Mouse (Mus musculus) heart, postnatal 0 days (tissue): Measurements from ENCODE around the gene Cnn3. TPM values are rescaled to one million over a fixed set of nuclear protein-coding genes. Genes with fewer than 3 reads are reported as not detected.
A peak's percentile ranks its signal among the peaks of the same experiment; 100 is the strongest.

Experiments
- ATAC-seq: fragments of 200-750 bp; cut with Nextera tagmentation; 2 replicates; pipeline ENCODE4 v1.8.0; 2017; ENCODE audit warnings: low read depth, moderate number of reproducible peaks, moderate library complexity; ENCODE audit not compliant: insufficient read depth
- DNase-seq: peaks from one replicate; pipeline ENCODE4 v3.0.0-alpha.2; 2016; ENCODE audit warnings: low spot score
- H3K27ac ChIP-seq: fragments of 300-500 bp; sonication (generic); 2 replicates; pipeline ENCODE4 v1.5.1; 2014; ENCODE audit warnings: low read depth, mild to moderate bottlenecking
- H3K27me3 ChIP-seq: fragments of 300-500 bp; sonication (generic); 2 replicates; pipeline ENCODE4 v1.6.1; 2014; ENCODE audit warnings: low read length, mixed read lengths; ENCODE audit not compliant: control insufficient read depth, insufficient read depth
- H3K36me3 ChIP-seq: fragments of 300-500 bp; sonication (generic); replicated peaks from 2 replicates; pipeline ENCODE4 v1.6.1; 2014; ENCODE audit warnings: low read length, mixed read lengths; ENCODE audit not compliant: control insufficient read depth, insufficient read depth
- H3K4me1 ChIP-seq: fragments of 300-500 bp; sonication (generic); 2 replicates; pipeline ENCODE4 v1.6.1; 2014; ENCODE audit warnings: antibody characterized with exemption; ENCODE audit not compliant: control insufficient read depth, insufficient read depth
- H3K4me2 ChIP-seq: fragments of 300-500 bp; sonication (generic); 2 replicates; pipeline ENCODE4 v1.6.1; 2014; ENCODE audit warnings: low read depth, mild to moderate bottlenecking, low read length, moderate library complexity
- H3K4me3 ChIP-seq: fragments of 300-500 bp; sonication (generic); 2 replicates; pipeline ENCODE4 v1.5.1; 2014; ENCODE audit warnings: low read depth, low read length
- H3K9ac ChIP-seq: fragments of 300-500 bp; sonication (generic); replicated peaks from 2 replicates; pipeline ENCODE4 v1.6.1; 2014; ENCODE audit warnings: low read depth, low read length, mixed read lengths
- H3K9me3 ChIP-seq: fragments of 300-500 bp; sonication (generic); replicated peaks from 2 replicates; pipeline ENCODE4 v1.6.1; 2016; ENCODE audit warnings: low read length; ENCODE audit not compliant: control insufficient read depth
- CTCF ChIP-seq: IDR thresholded peaks from 2 replicates; pipeline ENCODE4 v1.5.1; 2016; ENCODE audit warnings: antibody characterized with exemption, control low read depth, low read depth
- EP300 ChIP-seq: IDR thresholded peaks from 2 replicates; pipeline ENCODE4 v1.6.1; 2016; ENCODE audit warnings: antibody characterized with exemption, low read depth
- WGBS: fragments of 180-500 bp; shearing (Covaris S2); extraction: QIAGEN DNeasy Blood & Tissue Kit; methylation state at CpG from one replicate; pipeline ENCODE4 v1.1.7; 2014; 5-methylcytosine and 5-hydroxymethylcytosine counted together
- polyA plus RNA-seq: library from polyadenylated mRNA; unstranded; fragments of >200 nt; fragmentation: Nextera tagmentation; extraction: Ambion mirVana; gene quantifications from 2 replicates; pipeline ENCODE4 v1.2.1, GENCODE M21; 2015
- total RNA-seq: library from RNA; depleted of rRNA; stranded (reverse); fragments of >200 nt; gene quantifications from 2 replicates; pipeline ENCODE4 v1.2.3, GENCODE M21; 2014; ENCODE audit warnings: low replicate concordance

Cnn3 gene
- total and polyA plus RNA-seq, 2 experiments from 2014 or later = 132 to 190 TPM

GRCm38 (mm10) chr3:121437070-121437469 lies 10.8 kb downstream of the Cnn3 start:
- Histone ChIP-seq H3K27ac (0 out of 2 replicates have a peak overlapping the region, but pooled peaks have one; percentile 17), H3K9ac (no peak overlapping the region), H3K4me2 (no peak overlapping the region), H3K4me1 (peaks cover 73% of the 10 kb centered on the region), H3K4me3 (no peak overlapping the region), H3K27me3 (no peaks in the 10 kb centered on the region), H3K9me3 (no peaks in the 10 kb centered on the region), H3K36me3 (no peaks in the 10 kb centered on the region; the same call in 1 of the 2 replicates)
- DNase-seq (no peak), ATAC-seq (no peak)
- no peak for TF ChIP-seq EP300
- no peak for TF ChIP-seq CTCF
- WGBS = 47% methylated on average over 7 of the region's 7 CpGs

- Histone ChIP-seq H3K27me3 (no peaks in the 10 kb centered on the region), H3K27ac (peak overlapping the region; percentile 22; the same call in 1 of the 2 replicates), H3K4me1 (peaks cover 80% of the 10 kb centered on the region), H3K4me2 (no peak overlapping the region), H3K9me3 (no peaks in the 10 kb centered on the region), H3K36me3 (no peaks in the 10 kb centered on the region; the same call in 1 of the 2 replicates), H3K9ac (no peak overlapping the region), H3K4me3 (no peak overlapping the region)
- DNase-seq (no peak), ATAC-seq (no peak; the same call in 1 of the 2 replicates)
- 44% methylated on average over 7 of the region's 7 CpGs for WGBS
- TF ChIP-seq EP300 (no peak), CTCF (no peak)
Observed at GRCm38 (mm10) chr3:121437996-121438395, 11.7 kb downstream of the Cnn3 start.

GRCm38 (mm10) chr3:121439623-121440161 lies 13.4 kb downstream of the Cnn3 start:
- peak; percentile 88 for DNase-seq
- Histone ChIP-seq H3K9ac (0 out of 2 replicates have a peak overlapping the region, but pooled peaks have one; percentile 16), H3K9me3 (no peaks in the 10 kb centered on the region), H3K4me2 (peak overlapping the region; percentile 40), H3K27me3 (no peaks in the 10 kb centered on the region), H3K36me3 (peaks cover 3% of the 10 kb centered on the region; the same call in 1 of the 2 replicates), H3K27ac (peak overlapping the region; percentile 61), H3K4me3 (no peak overlapping the region), H3K4me1 (peaks cover 71% of the 10 kb centered on the region)
- peak; percentile 81 for ATAC-seq
- WGBS = 17% methylated on average over 11 of the region's 11 CpGs
- TF ChIP-seq EP300 = no peak
- no peak for TF ChIP-seq CTCF

- 82% methylated on average over 12 of the region's 12 CpGs for WGBS
- 0 out of 2 replicates have a peak overlapping the region, but pooled peaks have one; percentile 4 for H3K27ac ChIP-seq
- no peak for TF ChIP-seq EP300
- TF ChIP-seq CTCF = no peak
- no peak for ATAC-seq
- H3K4me2 ChIP-seq = no peak overlapping the region
- H3K36me3 ChIP-seq = peaks cover 3% of the 10 kb centered on the region; the same call in 1 of the 2 replicates
- peaks cover 68% of the 10 kb centered on the region for H3K4me1 ChIP-seq
- no peak overlapping the region for H3K9ac ChIP-seq
- no peak overlapping the region for H3K4me3 ChIP-seq
- H3K27me3 ChIP-seq = no peaks in the 10 kb centered on the region
- H3K9me3 ChIP-seq = no peaks in the 10 kb centered on the region
- no peak for DNase-seq
Observed at GRCm38 (mm10) chr3:121441504-121441903, 15.2 kb downstream of the Cnn3 start.

GRCm38 (mm10) chr3:121442288-121442687 lies 16.0 kb downstream of the Cnn3 start:
- WGBS = 65% methylated on average over 5 of the region's 5 CpGs
- ATAC-seq = no peak
- Histone ChIP-seq H3K27me3 (no peaks in the 10 kb centered on the region), H3K27ac (peak overlapping the region; percentile 4; the same call in 1 of the 2 replicates), H3K9ac (no peak overlapping the region), H3K9me3 (no peaks in the 10 kb centered on the region), H3K4me3 (no peak overlapping the region), H3K36me3 (peaks cover 3% of the 10 kb centered on the region; the same call in 1 of the 2 replicates), H3K4me2 (no peak overlapping the region), H3K4me1 (peaks cover 60% of the 10 kb centered on the region)
- TF ChIP-seq EP300 (no peak), CTCF (no peak)
- no peak for DNase-seq

GRCm38 (mm10) chr3:121443861-121444271 lies 17.6 kb downstream of the Cnn3 start:
- TF ChIP-seq EP300 (no peak), CTCF (no peak)
- Histone ChIP-seq H3K36me3 (0 out of 2 replicates have a peak, but pooled peaks cover 3% of the 10 kb centered on the region), H3K4me3 (no peak overlapping the region), H3K9me3 (no peaks in the 10 kb centered on the region), H3K4me2 (no peak overlapping the region), H3K9ac (no peak overlapping the region), H3K27me3 (no peaks in the 10 kb centered on the region), H3K27ac (0 out of 2 replicates have a peak overlapping the region, but pooled peaks have one; percentile 8), H3K4me1 (peaks cover 53% of the 10 kb centered on the region)
- ATAC-seq = no peak
- 61% methylated on average over 4 of the region's 4 CpGs for WGBS
- no peak for DNase-seq
